Mouse (Mus musculus) liver, adult 2 months (tissue): ENCODE results near the gene Tmem184b. TPM values are rescaled to one million over a fixed set of nuclear protein-coding genes. Genes with fewer than 3 reads are reported as not detected.

ENCODE experiments used
- DNase-seq: peaks from one replicate; pipeline ENCODE4 v3.0.0-alpha.2; 2011; ENCODE audit warnings: low read depth, low spot score; ENCODE audit errors: extremely low read depth
- H3K27ac ChIP-seq: fragments of 200-500 bp; replicated peaks from 2 replicates; pipeline ENCODE4 v1.5.1; 2012; ENCODE audit warnings: low read depth, mild to moderate bottlenecking, control low read depth, inconsistent platforms, low read length; ENCODE audit not compliant: insufficient read depth
- H3K27me3 ChIP-seq: fragments of 200-500 bp; 2 replicates; pipeline ENCODE4 v1.6.1; 2012; ENCODE audit warnings: mild to moderate bottlenecking, moderate library complexity, low read length, inconsistent platforms; ENCODE audit not compliant: control insufficient read depth, insufficient read depth
- H3K36me3 ChIP-seq: fragments of 200-500 bp; 2 replicates; pipeline ENCODE4 v1.6.1; 2012; ENCODE audit warnings: low read length, inconsistent platforms; ENCODE audit not compliant: control insufficient read depth, insufficient read depth
- H3K4me1 ChIP-seq: fragments of 200-500 bp; 2 replicates; pipeline ENCODE4 v1.6.1; 2011; ENCODE audit warnings: low read length; ENCODE audit not compliant: control insufficient read depth, insufficient read depth
- H3K4me3 ChIP-seq: fragments of 200-500 bp; 2 replicates; pipeline ENCODE4 v1.5.1; 2011; ENCODE audit warnings: low read depth, mild to moderate bottlenecking, control low read depth, low read length, moderate library complexity; ENCODE audit not compliant: insufficient read depth
- H3K79me2 ChIP-seq: fragments of 200-500 bp; 2 replicates; pipeline ENCODE4 v1.6.1; 2012; ENCODE audit warnings: inconsistent platforms, mild to moderate bottlenecking, low read length, moderate library complexity; ENCODE audit not compliant: control insufficient read depth, insufficient read depth
- H3K9ac ChIP-seq: fragments of 200-500 bp; 2 replicates; pipeline ENCODE4 v1.6.1; 2012; ENCODE audit warnings: low read depth, mild to moderate bottlenecking, control low read depth, inconsistent platforms, low read length
- CTCF ChIP-seq: fragments of 200-500 bp; IDR thresholded peaks from 2 replicates; pipeline ENCODE4 v1.5.1; 2011; ENCODE audit warnings: low read depth, low read length, control low read depth
- POLR2A ChIP-seq: fragments of 200-500 bp; IDR thresholded peaks from 2 replicates; pipeline ENCODE4 v1.6.1; 2011; ENCODE audit warnings: low read length, control low read depth; ENCODE audit not compliant: insufficient read depth; ENCODE audit errors: extremely low read depth
- WGBS: fragments of 180-500 bp; shearing (Covaris S2); methylation state at CpG from one replicate; pipeline ENCODE4 v1.1.7; 2018; 5-methylcytosine and 5-hydroxymethylcytosine counted together
- polyA plus RNA-seq: library from polyadenylated mRNA; depleted of rRNA; stranded (reverse); fragments of >200 nt; gene quantifications from 2 replicates; pipeline ENCODE4 v1.2.3, GENCODE M21; 2012
- total RNA-seq: library from RNA; depleted of rRNA; stranded (reverse); fragments of >200 nt; gene quantifications from 2 replicates; pipeline ENCODE4 v1.2.3, GENCODE M21; 2014

Tmem184b gene
- total and polyA plus RNA-seq, 2 experiments, result 6.0 to 48.7 TPM

- Histone ChIP-seq H3K36me3 (no peaks in the 10 kb centered on the region), H3K79me2 (0 out of 2 replicates have a peak, but pooled peaks cover 4% of the 10 kb centered on the region), H3K9ac (no peak overlapping the region), H3K4me1 (peaks cover 23% of the 10 kb centered on the region), H3K27me3 (no peaks in the 10 kb centered on the region), H3K27ac (no peak overlapping the region), H3K4me3 (no peak overlapping the region)
- TF ChIP-seq CTCF (no peak), POLR2A (no peak)
- WGBS, result 90% methylated on average over 4 of the region's 4 CpGs
- DNase-seq, result no peak
These were observed 72.8 kb downstream of the Tmem184b start for GRCm38 (mm10) chr15:79330521-79330920.

- Histone ChIP-seq H3K79me2 (0 out of 2 replicates have a peak, but pooled peaks cover 6% of the 10 kb centered on the region), H3K4me3 (no peak overlapping the region), H3K9ac (no peak overlapping the region), H3K27me3 (no peaks in the 10 kb centered on the region), H3K27ac (no peak overlapping the region), H3K4me1 (peaks cover 26% of the 10 kb centered on the region), H3K36me3 (no peaks in the 10 kb centered on the region)
- TF ChIP-seq CTCF (no peak), POLR2A (no peak)
- WGBS, result 94% methylated on average over 6 of the region's 6 CpGs
- DNase-seq, result no peak
These were observed 73.4 kb downstream of the Tmem184b start for GRCm38 (mm10) chr15:79329979-79330363.

GRCm38 (mm10) chr15:79329346-79329978 is 73.9 kb downstream of the Tmem184b start:
- H3K27me3 ChIP-seq, result no peaks in the 10 kb centered on the region
- no peak overlapping the region for H3K9ac ChIP-seq
- H3K36me3 ChIP-seq, result no peaks in the 10 kb centered on the region
- H3K79me2 ChIP-seq, result 0 out of 2 replicates have a peak, but pooled peaks cover 6% of the 10 kb centered on the region
- no peak for TF ChIP-seq CTCF
- no peak for TF ChIP-seq POLR2A
- H3K4me3 ChIP-seq, result no peak overlapping the region
- peaks cover 30% of the 10 kb centered on the region for H3K4me1 ChIP-seq
- no peak for DNase-seq
- H3K27ac ChIP-seq, result no peak overlapping the region
- WGBS, result 93% methylated on average over 6 of the region's 6 CpGs

GRCm38 (mm10) chr15:79328939-79329275 is 74.5 kb downstream of the Tmem184b start:
- peaks cover 30% of the 10 kb centered on the region for H3K4me1 ChIP-seq
- H3K9ac ChIP-seq, result no peak overlapping the region
- no peak for DNase-seq
- H3K79me2 ChIP-seq, result 0 out of 2 replicates have a peak, but pooled peaks cover 6% of the 10 kb centered on the region
- peak overlapping the region; percentile 62 for H3K27ac ChIP-seq
- TF ChIP-seq POLR2A, result no peak
- no peak for TF ChIP-seq CTCF
- 66% methylated on average over 4 of the region's 4 CpGs for WGBS
- no peaks in the 10 kb centered on the region for H3K36me3 ChIP-seq
- no peak overlapping the region for H3K4me3 ChIP-seq
- no peaks in the 10 kb centered on the region for H3K27me3 ChIP-seq

- Histone ChIP-seq H3K4me1 (peaks cover 33% of the 10 kb centered on the region), H3K27me3 (no peaks in the 10 kb centered on the region), H3K27ac (peak within 1 kb of the TSS; percentile 94), H3K9ac (peak within 1 kb of the TSS; percentile 79), H3K4me3 (peak within 1 kb of the TSS; percentile 57), H3K36me3 (no peaks in the 10 kb centered on the region), H3K79me2 (0 out of 2 replicates have a peak, but pooled peaks cover 6% of the 10 kb centered on the region)
- peak; percentile 97 for DNase-seq
- under 1% methylated on average over 46 of the region's 46 CpGs for WGBS
- TF ChIP-seq CTCF (no peak), POLR2A (0 out of 2 replicates have a peak, but pooled peaks have one; percentile 69)
These were observed 75.1 kb downstream of the Tmem184b start, which contains the start of gene Pla2g6 for GRCm38 (mm10) chr15:79328058-79328938. Pla2g6 (minus strand) TSS chr15:79328390.
